Mouse (Mus musculus): Measurements from ENCODE around the gene Srgap3. TPM values are rescaled to one million over a fixed set of nuclear protein-coding genes. Genes with fewer than 3 reads are reported as not detected.

Gene Srgap3
- polyA plus RNA-seq, 1 experiment = 5.8 TPM

DNA sequence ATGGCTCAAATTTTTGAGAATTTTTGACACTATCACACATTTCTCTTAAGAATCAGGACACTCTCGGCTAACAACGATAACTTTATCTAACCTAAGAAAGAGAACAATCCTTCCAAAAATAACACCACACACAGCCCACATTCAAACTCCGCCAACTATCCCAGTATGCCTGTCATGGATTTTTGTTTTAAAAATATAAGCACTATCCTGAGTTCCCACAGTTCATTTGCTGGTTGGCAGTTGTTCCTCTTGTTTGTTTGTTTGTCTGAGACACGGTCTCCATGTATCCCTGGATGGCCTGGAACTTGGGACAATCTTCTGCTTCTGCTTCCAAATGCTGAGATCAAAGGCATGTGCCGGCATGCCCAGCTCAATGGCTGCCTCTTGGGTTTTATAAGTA is 205.3 kb downstream of the Srgap3 start:
- WGBS = 77% methylated on average over 5 of the region's 5 CpGs
- DNase-seq = no peak
- no peaks in the 10 kb centered on the region for H3K27me3 ChIP-seq (replicated peaks; ENCODE audit: control insufficient read depth, insufficient read depth, low read length)
- H3K4me1 ChIP-seq (ENCODE audit: control insufficient read depth, insufficient read depth, low read length) = no peaks in the 10 kb centered on the region
- no peaks in the 10 kb centered on the region for H3K36me3 ChIP-seq (ENCODE audit: control insufficient read depth, insufficient read depth, low read length)
- H3K4me3 ChIP-seq (ENCODE audit: insufficient read depth, low read depth, low read length) = no peak overlapping the region
- no peak for TF ChIP-seq CTCF (conservative IDR thresholded peaks at IDR 0.05; ENCODE audit: insufficient read depth, insufficient read length, low read depth, low read length)
- no peak overlapping the region for H3K27ac ChIP-seq (ENCODE audit: insufficient read depth, low read depth, low read length)

DNA sequence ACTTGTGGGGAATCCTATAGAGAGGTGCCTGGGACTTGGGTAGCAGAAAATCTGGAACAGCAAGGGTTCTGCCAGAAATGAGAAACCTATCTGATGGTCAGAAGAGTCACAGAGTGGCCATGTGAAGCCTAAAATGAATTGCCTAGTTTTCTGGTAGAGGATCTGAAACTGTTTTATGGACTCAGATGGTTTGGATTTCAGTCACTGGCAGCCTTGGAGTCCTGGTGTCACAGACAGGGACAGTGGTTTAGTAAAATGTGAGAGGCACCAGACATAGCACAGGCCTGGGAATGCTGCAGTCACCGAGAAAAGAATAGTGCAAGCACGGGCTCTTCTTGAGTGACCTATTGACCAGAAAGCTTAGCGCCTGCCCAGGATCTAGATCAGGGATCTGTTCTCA is 207.4 kb downstream of the Srgap3 start:
- Histone ChIP-seq H3K36me3 (ENCODE audit: control insufficient read depth, insufficient read depth, low read length) (no peaks in the 10 kb centered on the region), H3K27me3 (replicated peaks; ENCODE audit: control insufficient read depth, insufficient read depth, low read length) (no peaks in the 10 kb centered on the region), H3K4me1 (ENCODE audit: control insufficient read depth, insufficient read depth, low read length) (no peaks in the 10 kb centered on the region), H3K4me3 (ENCODE audit: insufficient read depth, low read depth, low read length) (no peak overlapping the region), H3K27ac (ENCODE audit: insufficient read depth, low read depth, low read length) (no peak overlapping the region)
- DNase-seq = no peak
- no peak for TF ChIP-seq CTCF (conservative IDR thresholded peaks at IDR 0.05; ENCODE audit: insufficient read depth, insufficient read length, low read depth, low read length)
- no peak for TF ChIP-seq POLR2A (IDR thresholded peaks at IDR 0.05; ENCODE audit: low read depth, low read length)
- WGBS = 83% methylated on average over 3 of the region's 3 CpGs

DNA sequence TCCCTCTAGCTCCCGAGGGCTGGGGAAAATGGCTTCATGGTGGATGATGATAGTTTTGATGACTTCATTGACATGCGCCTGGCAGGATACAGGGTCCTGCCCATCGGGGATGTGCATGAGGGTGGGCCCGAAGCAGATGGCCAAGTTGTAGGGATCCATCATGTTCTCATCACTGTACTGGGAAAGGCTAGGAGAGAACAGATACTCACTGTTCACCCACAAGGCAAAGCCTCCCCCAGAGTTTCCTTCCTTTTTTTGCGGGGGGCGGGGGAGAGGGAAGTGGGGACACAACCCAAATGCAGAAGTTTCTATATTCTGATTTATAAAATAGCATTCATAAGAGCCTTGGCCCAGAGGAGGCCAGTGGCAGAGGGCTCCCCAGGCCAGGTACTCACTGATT is 208.1 kb downstream of the Srgap3 start:
- DNase-seq = peak; percentile 8
- no peaks in the 10 kb centered on the region for H3K27me3 ChIP-seq (replicated peaks; ENCODE audit: control insufficient read depth, insufficient read depth, low read length)
- H3K27ac ChIP-seq (ENCODE audit: insufficient read depth, low read depth, low read length) = no peak overlapping the region
- 90% methylated on average over 6 of the region's 6 CpGs for WGBS
- H3K4me3 ChIP-seq (ENCODE audit: insufficient read depth, low read depth, low read length) = no peak overlapping the region
- no peak for TF ChIP-seq CTCF (conservative IDR thresholded peaks at IDR 0.05; ENCODE audit: insufficient read depth, insufficient read length, low read depth, low read length)
- H3K36me3 ChIP-seq (ENCODE audit: control insufficient read depth, insufficient read depth, low read length) = no peaks in the 10 kb centered on the region
- no peaks in the 10 kb centered on the region for H3K4me1 ChIP-seq (ENCODE audit: control insufficient read depth, insufficient read depth, low read length)

GRCm38 (mm10) chr6:112736471-112736870 is 210.6 kb downstream of the Srgap3 start:
- 84% methylated on average over 3 of the region's 3 CpGs for WGBS
- Histone ChIP-seq H3K27me3 (replicated peaks; ENCODE audit: control insufficient read depth, insufficient read depth, low read length) (no peaks in the 10 kb centered on the region), H3K4me3 (ENCODE audit: insufficient read depth, low read depth, low read length) (no peak overlapping the region), H3K27ac (ENCODE audit: insufficient read depth, low read depth, low read length) (no peak overlapping the region), H3K4me1 (ENCODE audit: control insufficient read depth, insufficient read depth, low read length) (no peaks in the 10 kb centered on the region), H3K36me3 (ENCODE audit: control insufficient read depth, insufficient read depth, low read length) (no peaks in the 10 kb centered on the region)
- no peak for DNase-seq
- no peak for TF ChIP-seq CTCF (conservative IDR thresholded peaks at IDR 0.05; ENCODE audit: insufficient read depth, insufficient read length, low read depth, low read length)
- no peak for TF ChIP-seq POLR2A (IDR thresholded peaks at IDR 0.05; ENCODE audit: low read depth, low read length)

DNA sequence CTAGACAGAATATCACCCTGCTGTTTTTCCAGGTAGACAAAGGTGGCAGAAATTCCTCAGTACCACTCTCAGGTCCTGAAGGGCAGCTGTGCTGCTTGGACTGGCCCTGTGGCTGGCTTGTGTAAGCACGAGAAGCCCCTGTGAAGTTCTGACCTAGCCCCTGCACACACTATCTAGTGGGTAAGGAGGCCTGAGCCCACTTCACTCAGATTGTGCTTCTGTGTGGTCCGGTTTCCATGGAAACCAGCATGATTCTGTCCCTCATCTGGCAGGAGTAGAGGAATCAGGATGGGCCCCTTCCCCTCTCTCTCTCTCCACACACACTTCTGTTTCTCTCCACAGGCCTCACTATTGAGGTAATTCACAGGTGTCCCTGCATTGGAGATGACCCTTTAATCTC is 212.0 kb downstream of the Srgap3 start:
- Histone ChIP-seq H3K4me1 (ENCODE audit: control insufficient read depth, insufficient read depth, low read length) (no peaks in the 10 kb centered on the region), H3K4me3 (ENCODE audit: insufficient read depth, low read depth, low read length) (no peak overlapping the region), H3K27ac (ENCODE audit: insufficient read depth, low read depth, low read length) (no peak overlapping the region), H3K36me3 (ENCODE audit: control insufficient read depth, insufficient read depth, low read length) (no peaks in the 10 kb centered on the region), H3K27me3 (replicated peaks; ENCODE audit: control insufficient read depth, insufficient read depth, low read length) (no peaks in the 10 kb centered on the region)
- DNase-seq = no peak
- WGBS = 89% methylated on average over 2 of the region's 2 CpGs
- TF ChIP-seq POLR2A (IDR thresholded peaks at IDR 0.05; ENCODE audit: low read depth, low read length) = no peak
- no peak for TF ChIP-seq CTCF (conservative IDR thresholded peaks at IDR 0.05; ENCODE audit: insufficient read depth, insufficient read length, low read depth, low read length)

DNA sequence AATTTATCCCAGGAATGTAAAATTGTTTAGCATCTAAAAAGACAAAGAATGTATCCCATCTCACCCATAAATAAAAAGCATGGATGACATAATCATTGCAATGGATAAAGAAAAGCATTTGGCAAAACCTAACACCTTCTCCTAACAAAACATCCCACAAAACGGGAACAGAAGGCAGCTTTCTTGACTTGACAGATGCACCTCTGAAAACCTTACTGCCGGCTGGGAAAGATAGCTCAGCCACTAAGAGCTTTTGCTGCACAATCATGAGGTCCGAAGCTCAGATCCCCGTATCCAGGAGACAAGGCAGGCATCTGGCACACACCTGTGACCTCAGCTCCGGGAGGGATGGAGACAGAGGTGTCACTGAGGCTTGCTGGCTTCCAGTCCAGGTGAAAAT is 213.1 kb downstream of the Srgap3 start:
- 75% methylated on average over 5 of the region's 5 CpGs for WGBS
- Histone ChIP-seq H3K4me1 (ENCODE audit: control insufficient read depth, insufficient read depth, low read length) (no peaks in the 10 kb centered on the region), H3K27me3 (replicated peaks; ENCODE audit: control insufficient read depth, insufficient read depth, low read length) (no peaks in the 10 kb centered on the region)

GRCm38 (mm10) chr6:112732434-112732833 is 214.6 kb downstream of the Srgap3 start:
- no peak for TF ChIP-seq POLR2A (IDR thresholded peaks at IDR 0.05; ENCODE audit: low read depth, low read length)
- peak; percentile 25; the same call in 1 of the 2 replicates for TF ChIP-seq CTCF (conservative IDR thresholded peaks at IDR 0.05; ENCODE audit: insufficient read depth, insufficient read length, low read depth, low read length)
- H3K4me3 ChIP-seq (ENCODE audit: insufficient read depth, low read depth, low read length) = no peak overlapping the region
- H3K36me3 ChIP-seq (ENCODE audit: control insufficient read depth, insufficient read depth, low read length) = no peaks in the 10 kb centered on the region
- 97% methylated on average over 3 of the region's 3 CpGs for WGBS
- no peaks in the 10 kb centered on the region for H3K4me1 ChIP-seq (ENCODE audit: control insufficient read depth, insufficient read depth, low read length)
- H3K27me3 ChIP-seq (replicated peaks; ENCODE audit: control insufficient read depth, insufficient read depth, low read length) = no peaks in the 10 kb centered on the region
- no peak overlapping the region for H3K27ac ChIP-seq (ENCODE audit: insufficient read depth, low read depth, low read length)
- no peak for DNase-seq

More for the DNA sequence above, 213.1 kb downstream of the Srgap3 start:
- no peaks in the 10 kb centered on the region for H3K36me3 ChIP-seq (ENCODE audit: control insufficient read depth, insufficient read depth, low read length)
- no peak overlapping the region for H3K4me3 ChIP-seq (ENCODE audit: insufficient read depth, low read depth, low read length)
- no peak for DNase-seq
- TF ChIP-seq CTCF (conservative IDR thresholded peaks at IDR 0.05; ENCODE audit: insufficient read depth, insufficient read length, low read depth, low read length) (no peak), POLR2A (IDR thresholded peaks at IDR 0.05; ENCODE audit: low read depth, low read length) (no peak)
- H3K27ac ChIP-seq (ENCODE audit: insufficient read depth, low read depth, low read length) = no peak overlapping the region

DNA sequence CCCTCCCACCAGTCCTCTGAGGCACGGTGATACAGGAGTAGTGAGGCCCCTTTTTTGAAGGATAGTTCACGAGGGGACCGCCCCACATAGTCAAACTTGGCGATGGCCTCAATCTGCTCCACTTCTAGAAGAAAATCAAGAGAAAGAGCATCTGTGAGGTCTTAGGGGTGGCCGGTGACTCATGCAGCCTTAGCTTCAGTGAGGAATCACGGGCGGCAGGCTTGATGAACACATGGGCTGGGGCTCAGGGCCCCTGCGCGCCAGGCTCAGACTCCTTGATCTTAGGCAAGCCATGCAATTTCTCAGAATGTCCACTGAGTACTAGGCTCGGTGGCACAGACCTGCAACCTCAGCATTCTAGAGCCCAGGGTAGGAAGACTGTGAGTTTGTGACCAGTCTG is 215.7 kb downstream of the Srgap3 start:
- H3K27ac ChIP-seq (ENCODE audit: insufficient read depth, low read depth, low read length) = no peak overlapping the region
- H3K36me3 ChIP-seq (ENCODE audit: control insufficient read depth, insufficient read depth, low read length) = no peaks in the 10 kb centered on the region
- H3K4me3 ChIP-seq (ENCODE audit: insufficient read depth, low read depth, low read length) = no peak overlapping the region
- WGBS = 96% methylated on average over 10 of the region's 10 CpGs
- TF ChIP-seq CTCF (conservative IDR thresholded peaks at IDR 0.05; ENCODE audit: insufficient read depth, insufficient read length, low read depth, low read length) (no peak), POLR2A (IDR thresholded peaks at IDR 0.05; ENCODE audit: low read depth, low read length) (no peak)
- no peak for DNase-seq
- H3K27me3 ChIP-seq (replicated peaks; ENCODE audit: control insufficient read depth, insufficient read depth, low read length) = no peaks in the 10 kb centered on the region
- H3K4me1 ChIP-seq (ENCODE audit: control insufficient read depth, insufficient read depth, low read length) = no peaks in the 10 kb centered on the region

All from kidney, adult 2 months (tissue).